Mouse (Mus musculus) megakaryocyte, embryonic 14.5 days (primary cell): ENCODE results near the gene Hmga1b.

Experiments
- FLI1 ChIP-seq: IDR thresholded peaks from 2 replicates; pipeline ENCODE4 v1.6.1; 2012; ENCODE audit warnings: low read length, inconsistent platforms, mixed read lengths
- GATA1 ChIP-seq: IDR thresholded peaks from 3 replicates; pipeline ENCODE4 v1.6.1; 2012; ENCODE audit warnings: mixed read lengths, low read length, inconsistent platforms, borderline replicate concordance

DNA sequence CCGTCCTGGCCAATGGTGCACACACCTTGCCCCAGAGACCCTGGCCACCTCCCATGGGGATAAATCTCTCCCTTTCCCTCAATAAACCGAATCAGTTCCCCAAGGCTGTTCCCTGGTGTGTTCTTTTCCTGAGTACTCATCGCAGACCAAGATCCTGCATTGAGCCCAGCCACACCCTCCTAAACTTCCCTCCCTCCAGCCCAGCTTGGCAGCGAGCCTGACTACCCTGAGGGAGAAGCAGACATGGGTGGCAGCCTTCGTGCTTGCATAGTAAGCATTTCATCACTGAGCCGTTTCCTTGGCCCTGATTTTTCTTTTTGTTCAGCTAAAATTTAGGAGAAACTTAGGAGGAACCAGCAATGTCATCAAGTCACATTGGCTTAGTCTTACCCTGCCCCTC, 29.1 kb upstream of the Hmga1b start:
- TF ChIP-seq GATA1 (no peak), FLI1 (no peak)
